Mouse (Mus musculus): ENCODE data around the gene Gimap9.

Gene Gimap9

GRCm38 (mm10) chr6:48684806-48685205 lies 8.9 kb downstream of the Gimap9 start:
- in situ Hi-C loops (cut with MboI; ENCODE audit: unreplicated experiment in 2 of 2) = no loop called here

GRCm38 (mm10) chr6:48685251-48685650 lies 9.3 kb downstream of the Gimap9 start:
- in situ Hi-C loops (cut with MboI; ENCODE audit: unreplicated experiment in 2 of 2) = no loop called here

- in situ Hi-C loops (cut with MboI; ENCODE audit: unreplicated experiment in 2 of 2) = no loop called here
Observed at GRCm38 (mm10) chr6:48685694-48686665, 10.1 kb downstream of the Gimap9 start.

- in situ Hi-C loops (cut with MboI; ENCODE audit: unreplicated experiment in 2 of 2) = no loop called here
Observed at GRCm38 (mm10) chr6:48687077-48687476, 11.1 kb downstream of the Gimap9 start.

- in situ Hi-C loops (cut with MboI; ENCODE audit: unreplicated experiment in 2 of 2) = no loop called here
Observed at GRCm38 (mm10) chr6:48689320-48689719, 13.4 kb downstream of the Gimap9 start.

GRCm38 (mm10) chr6:48692962-48693361 lies 17.0 kb downstream of the Gimap9 start:
- in situ Hi-C loops (cut with MboI; ENCODE audit: unreplicated experiment in 2 of 2) = loop anchor here (5.0 kb wide), 1 partner anchor 46 kb away; the partner anchor contains the start of gene Gimap8 (in 2 of the 2)

GRCm38 (mm10) chr6:48696830-48697554 lies 21.1 kb downstream of the Gimap9 start:
- in situ Hi-C loops (cut with MboI; ENCODE audit: unreplicated experiment in 2 of 2) = no loop called here

GRCm38 (mm10) chr6:48697555-48697930 lies 21.6 kb downstream of the Gimap9 start:
- in situ Hi-C loops (cut with MboI; ENCODE audit: unreplicated experiment in 2 of 2) = no loop called here

GRCm38 (mm10) chr6:48698066-48698856 lies 22.3 kb downstream of the Gimap9 start:
- in situ Hi-C loops (cut with MboI; ENCODE audit: unreplicated experiment in 2 of 2) = no loop called here

- in situ Hi-C loops (cut with MboI; ENCODE audit: unreplicated experiment in 2 of 2) = no loop called here
Observed at GRCm38 (mm10) chr6:48698888-48699287, 23.0 kb downstream of the Gimap9 start.

GRCm38 (mm10) chr6:48700251-48701075 lies 24.5 kb downstream of the Gimap9 start:
- in situ Hi-C loops (cut with MboI; ENCODE audit: unreplicated experiment in 2 of 2) = loop anchor here (5.0 kb wide), 1 partner anchor 37 kb away; the partner anchor contains the start of gene Gimap1 (in 2 of the 2)

GRCm38 (mm10) chr6:48702146-48702545 lies 26.2 kb downstream of the Gimap9 start:
- in situ Hi-C loops (cut with MboI; ENCODE audit: unreplicated experiment in 2 of 2) = loop anchor here (5.0 kb wide), 1 partner anchor 35 kb away; the partner anchor contains the start of gene Gimap1 (in 2 of the 2)

GRCm38 (mm10) chr6:48702601-48703000 lies 26.7 kb downstream of the Gimap9 start:
- in situ Hi-C loops (cut with MboI; ENCODE audit: unreplicated experiment in 2 of 2) = loop anchor here (5.0 kb wide), 1 partner anchor 35 kb away; the partner anchor contains the start of gene Gimap1 (in 2 of the 2)

- in situ Hi-C loops (cut with MboI; ENCODE audit: unreplicated experiment in 2 of 2) = loop anchor here (5.0 kb wide), 1 partner anchor 33 kb away; the partner anchor contains the start of gene Gimap1 (in 2 of the 2)
Observed at GRCm38 (mm10) chr6:48704146-48704545, 28.2 kb downstream of the Gimap9 start.

GRCm38 (mm10) chr6:48706130-48706529 lies 30.2 kb downstream of the Gimap9 start:
- in situ Hi-C loops (cut with MboI; ENCODE audit: unreplicated experiment in 2 of 2) = no loop called here

GRCm38 (mm10) chr6:48718455-48718854 lies 42.5 kb downstream of the Gimap9 start, which contains the start of the genes Gm28053 and Gimap7:
Gm28053 (plus strand) TSS chr6:48718607.
Gimap7 (plus strand) TSS chr6:48718621.
- in situ Hi-C loops (cut with MboI; ENCODE audit: unreplicated experiment in 2 of 2) = no loop called here

- in situ Hi-C loops (cut with MboI; ENCODE audit: unreplicated experiment in 2 of 2) = no loop called here
Observed at GRCm38 (mm10) chr6:48720326-48720725, 44.4 kb downstream of the Gimap9 start.

- in situ Hi-C loops (cut with MboI; ENCODE audit: unreplicated experiment in 2 of 2) = no loop called here
Observed at GRCm38 (mm10) chr6:48723468-48723867, 47.5 kb downstream of the Gimap9 start.

GRCm38 (mm10) chr6:48725476-48725875 lies 49.5 kb downstream of the Gimap9 start:
- in situ Hi-C loops (cut with MboI; ENCODE audit: unreplicated experiment in 2 of 2) = no loop called here
